Mouse (Mus musculus): Measurements from ENCODE around the gene Socs7.

- TF ChIP-seq POLR2A (IDR thresholded peaks at IDR 0.05; ENCODE audit: borderline replicate concordance, extremely low read depth, insufficient read depth, insufficient read length, poor library complexity, severe bottlenecking) (no peak), CTCF (IDR thresholded peaks at IDR 0.05; ENCODE audit: borderline replicate concordance, extremely low read depth, insufficient read depth, insufficient read length) (peak; percentile 22; the same call in 1 of the 2 replicates)
These were observed 37.1 kb upstream of the Socs7 start for GRCm38 (mm10) chr11:97325224-97325623.
